Mouse (Mus musculus): Measurements from ENCODE around the gene Nap1l4.

Gene Nap1l4

GRCm38 (mm10) chr7:143548976-143549457 is at the start of gene Nap1l4:
TSS of gene Nap1l4 (minus strand) at chr7:143549106.
- DNase-seq (ENCODE audit: low spot score in 2 of 2), result peak; percentile 95 to 99

GRCm38 (mm10) chr7:143594865-143595264 is 46.0 kb upstream of the Nap1l4 start:
- DNase-seq (ENCODE audit: low spot score in 2 of 2), result no peak

- DNase-seq (ENCODE audit: low spot score in 2 of 2), result no peak
Observed at GRCm38 (mm10) chr7:143592255-143592654, 43.3 kb upstream of the Nap1l4 start.

GRCm38 (mm10) chr7:143588006-143588405 is 39.1 kb upstream of the Nap1l4 start:
- no peak for DNase-seq (ENCODE audit: low spot score in 2 of 2)

- no peak for DNase-seq (ENCODE audit: low spot score in 2 of 2)
Observed at GRCm38 (mm10) chr7:143587586-143587985, 38.7 kb upstream of the Nap1l4 start.

- DNase-seq (ENCODE audit: low spot score in 2 of 2), result peak; percentile 54 to 88
Observed at GRCm38 (mm10) chr7:143583956-143584355, 35.0 kb upstream of the Nap1l4 start.

- DNase-seq (ENCODE audit: low spot score in 2 of 2), result no peak
Observed at GRCm38 (mm10) chr7:143583025-143583424, 34.1 kb upstream of the Nap1l4 start.

- DNase-seq (ENCODE audit: low spot score in 2 of 2), result no peak
Observed at GRCm38 (mm10) chr7:143575751-143576150, 26.8 kb upstream of the Nap1l4 start.

GRCm38 (mm10) chr7:143565648-143566039 is 16.7 kb upstream of the Nap1l4 start:
- peak; percentile 35 to 39 for DNase-seq (ENCODE audit: low spot score in 2 of 2)

- DNase-seq (ENCODE audit: low spot score in 2 of 2), result peak in 1 of 2 experiments; percentile 39
Observed at GRCm38 (mm10) chr7:143565015-143565647, 16.2 kb upstream of the Nap1l4 start.

GRCm38 (mm10) chr7:143563787-143564186 is 14.9 kb upstream of the Nap1l4 start:
- DNase-seq (ENCODE audit: low spot score in 2 of 2), result no peak

GRCm38 (mm10) chr7:143557616-143558015 is 8.7 kb upstream of the Nap1l4 start:
- DNase-seq (ENCODE audit: low spot score in 2 of 2), result peak in 1 of 2 experiments; percentile 62

- peak; percentile 74 to 87 for DNase-seq (ENCODE audit: low spot score in 2 of 2)
Observed at GRCm38 (mm10) chr7:143556964-143557610, 8.2 kb upstream of the Nap1l4 start.

- peak in 1 of 2 experiments; percentile 27 for DNase-seq (ENCODE audit: low spot score in 2 of 2)
Observed at GRCm38 (mm10) chr7:143549588-143550220, 798 bp upstream of the Nap1l4 start.

- DNase-seq (ENCODE audit: low spot score in 2 of 2), result peak in 1 of 2 experiments; percentile 76
Observed at GRCm38 (mm10) chr7:143548231-143548961, 510 bp downstream of the Nap1l4 start.

GRCm38 (mm10) chr7:143546554-143546953 is 2.4 kb downstream of the Nap1l4 start:
- DNase-seq (ENCODE audit: low spot score in 2 of 2), result no peak

- DNase-seq (ENCODE audit: low spot score in 2 of 2), result peak; percentile 48 to 73
Observed at GRCm38 (mm10) chr7:143544368-143544767, 4.5 kb downstream of the Nap1l4 start.

GRCm38 (mm10) chr7:143538671-143539070 is 10.2 kb downstream of the Nap1l4 start:
- no peak for DNase-seq (ENCODE audit: low spot score in 2 of 2)

GRCm38 (mm10) chr7:143538229-143538628 is 10.7 kb downstream of the Nap1l4 start:
- DNase-seq (ENCODE audit: low spot score in 2 of 2), result peak in 1 of 2 experiments; percentile 32

- DNase-seq (ENCODE audit: low spot score in 2 of 2), result no peak
Observed at GRCm38 (mm10) chr7:143536251-143536650, 12.7 kb downstream of the Nap1l4 start.

GRCm38 (mm10) chr7:143533284-143533683 is 15.6 kb downstream of the Nap1l4 start:
- DNase-seq (ENCODE audit: low spot score in 2 of 2), result no peak

- no peak for DNase-seq (ENCODE audit: low spot score in 2 of 2)
Observed at GRCm38 (mm10) chr7:143532410-143532809, 16.5 kb downstream of the Nap1l4 start.

Measured in spleen, postnatal 10 days (tissue).